Mouse (Mus musculus) G1E (cell line): Measurements from ENCODE around the gene Ccr9.

Experiments used
- CTCF ChIP-seq: IDR thresholded peaks from 2 replicates; pipeline ENCODE4 v1.5.1; 2012; ENCODE audit warnings: low read depth, low read length, inconsistent platforms, mixed read lengths
- GATA1 ChIP-seq: IDR thresholded peaks from 2 replicates; pipeline ENCODE4 v1.6.1; 2012; ENCODE audit warnings: borderline replicate concordance, low read length, inconsistent platforms, mixed read lengths
- POLR2AphosphoS5 ChIP-seq: IDR thresholded peaks from 2 replicates; pipeline ENCODE4 v1.6.1; 2012; ENCODE audit warnings: low read depth, low read length, inconsistent platforms; ENCODE audit not compliant: insufficient replicate concordance

DNA sequence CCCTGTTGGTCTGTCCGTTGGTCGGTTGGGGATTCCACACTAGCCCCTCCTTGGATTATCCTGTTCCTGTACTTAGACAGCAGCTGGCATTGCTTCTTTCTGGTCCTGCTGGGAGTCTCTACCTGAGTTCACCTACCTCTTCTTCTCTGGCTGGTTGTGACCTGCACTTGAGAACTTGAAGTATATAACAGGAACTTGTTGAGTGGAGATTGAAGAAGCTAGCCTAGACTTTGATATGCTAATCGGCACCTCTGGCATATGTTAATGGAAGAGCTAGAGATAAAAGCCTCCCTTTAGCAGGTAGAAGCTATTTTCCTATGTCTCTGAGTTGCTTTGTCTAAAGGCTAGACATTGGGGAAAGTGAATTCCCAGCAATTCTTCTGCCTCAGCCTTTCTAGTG, 53.0 kb downstream of the Ccr9 start:
- TF ChIP-seq POLR2AphosphoS5 (no peak), GATA1 (no peak), CTCF (no peak)
